Mouse (Mus musculus) thymus, postnatal 14 days (tissue): ENCODE results near the gene Pabpn1l.
A peak's percentile ranks its signal among the peaks of the same experiment; 100 is the strongest.
"Not testable (repeated sequence)": the region's sequence is repeated elsewhere in the genome, so short reads cannot be mapped to it uniquely, and the experiment has no call there.

Experiments
- DNase-seq: peaks from one replicate; pipeline ENCODE4 v3.0.0; 2021

Gene Pabpn1l

GRCm38 (mm10) chr8:122646337-122646736 is 23.8 kb upstream of the Pabpn1l start:
- no peak for DNase-seq

GRCm38 (mm10) chr8:122644175-122644954 is 21.8 kb upstream of the Pabpn1l start:
- DNase-seq: no peak

- no peak for DNase-seq
Observed at GRCm38 (mm10) chr8:122642071-122642470, 19.5 kb upstream of the Pabpn1l start.

GRCm38 (mm10) chr8:122641406-122641805 is 18.9 kb upstream of the Pabpn1l start:
- DNase-seq: no peak

GRCm38 (mm10) chr8:122640825-122641224 is 18.3 kb upstream of the Pabpn1l start:
- DNase-seq: no peak

- DNase-seq: no peak
Observed at GRCm38 (mm10) chr8:122639521-122640248, 17.1 kb upstream of the Pabpn1l start.

GRCm38 (mm10) chr8:122638601-122639000 is 16.1 kb upstream of the Pabpn1l start:
- no peak for DNase-seq

GRCm38 (mm10) chr8:122637230-122637629 is 14.7 kb upstream of the Pabpn1l start:
- no peak for DNase-seq

- DNase-seq: no peak
Observed at GRCm38 (mm10) chr8:122636803-122637175, 14.2 kb upstream of the Pabpn1l start.

- DNase-seq: no peak
Observed at GRCm38 (mm10) chr8:122635878-122636802, 13.6 kb upstream of the Pabpn1l start.

- DNase-seq: no peak
Observed at GRCm38 (mm10) chr8:122633205-122633604, 10.7 kb upstream of the Pabpn1l start.

- not testable (repeated sequence) for DNase-seq
Observed at GRCm38 (mm10) chr8:122632134-122632533, 9.6 kb upstream of the Pabpn1l start.

GRCm38 (mm10) chr8:122630696-122631095 is 8.2 kb upstream of the Pabpn1l start:
- DNase-seq: no peak

- no peak for DNase-seq
Observed at GRCm38 (mm10) chr8:122629388-122629787, 6.8 kb upstream of the Pabpn1l start.

GRCm38 (mm10) chr8:122626896-122627295 is 4.4 kb upstream of the Pabpn1l start:
- DNase-seq: no peak

- DNase-seq: no peak
Observed at GRCm38 (mm10) chr8:122625811-122626210, 3.3 kb upstream of the Pabpn1l start.

GRCm38 (mm10) chr8:122624653-122625052 is 2.1 kb upstream of the Pabpn1l start:
- no peak for DNase-seq

- DNase-seq: no peak
Observed at GRCm38 (mm10) chr8:122623844-122624642, 1.5 kb upstream of the Pabpn1l start.

- DNase-seq: no peak
Observed at GRCm38 (mm10) chr8:122620446-122620845, 2.1 kb downstream of the Pabpn1l start.

GRCm38 (mm10) chr8:122618660-122619378 is 3.7 kb downstream of the Pabpn1l start:
- no peak for DNase-seq

- DNase-seq: peak; percentile 85
Observed at GRCm38 (mm10) chr8:122617947-122618546, 4.5 kb downstream of the Pabpn1l start.
